ENCODE assay signal across 1 mouse cellular context in the genomic region with DNA sequence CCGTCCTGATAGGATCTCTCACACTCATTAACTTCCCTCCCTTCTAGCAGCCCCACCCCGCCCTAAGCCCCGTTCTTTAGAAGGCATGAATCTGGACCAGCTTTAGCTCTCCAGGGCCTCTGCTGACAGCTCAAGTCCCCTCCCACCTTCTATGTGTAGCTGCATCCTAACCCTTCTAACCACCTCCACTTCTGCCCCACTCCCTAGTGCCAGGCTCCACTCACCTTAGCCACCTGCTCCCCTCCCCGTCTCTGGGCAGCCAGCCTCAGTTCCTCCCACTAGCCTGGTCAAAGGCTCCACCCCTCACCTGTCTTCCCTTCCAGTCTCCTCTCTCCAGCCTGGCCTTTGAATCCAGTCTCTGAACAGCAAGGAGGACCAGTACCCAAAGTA.
TF ChIP-seq lines count a peak whose summit lies in the region.

No protein-coding gene starts in this region.

TF ChIP-seq in MEL, 35 proteins besides CTCF, POLR2A, EP300 and RAD21 (continued from another document):
- TF ChIP-seq GATA1 (IDR thresholded peaks at IDR 0.05; ENCODE audit: low read depth, low read length), result no peak
- no peak for TF ChIP-seq MAZ (IDR thresholded peaks at IDR 0.05; ENCODE audit: low read depth, low read length)
- no peak for TF ChIP-seq MXI1 (IDR thresholded peaks at IDR 0.05; ENCODE audit: low read depth, low read length)
- TF ChIP-seq SIN3A (IDR thresholded peaks at IDR 0.05; ENCODE audit: low read length), result no peak
- TF ChIP-seq SMC3 (IDR thresholded peaks at IDR 0.05; ENCODE audit: low read depth, low read length), result no peak
- TF ChIP-seq TCF12 (IDR thresholded peaks at IDR 0.05; ENCODE audit: low read depth, low read length), result no peak
- no peak for TF ChIP-seq JUND (IDR thresholded peaks at IDR 0.05; ENCODE audit: low read depth, low read length)
- no peak for TF ChIP-seq ELF1 (IDR thresholded peaks at IDR 0.05; ENCODE audit: low read depth, low read length)
TF ChIP-seq in MEL: peak in this region for 0.
